Mouse (Mus musculus) cortical plate, adult 2 months (tissue): ENCODE measurements around the gene Mymx.

Experiments
- CTCF ChIP-seq: fragments of 200-500 bp; IDR thresholded peaks from 2 replicates; pipeline ENCODE4 v1.5.1; 2011; ENCODE audit warnings: mild to moderate bottlenecking, control low read depth, low read length; ENCODE audit not compliant: insufficient read depth; ENCODE audit errors: extremely low read depth
- POLR2A ChIP-seq: fragments of 200-500 bp; IDR thresholded peaks from 2 replicates; pipeline ENCODE4 v1.6.1; 2011; ENCODE audit warnings: mild to moderate bottlenecking, low read length, control low read depth; ENCODE audit not compliant: insufficient read depth; ENCODE audit errors: extremely low read depth

- TF ChIP-seq CTCF (no peak), POLR2A (no peak)
Measured at GRCm38 (mm10) chr17:45590410-45590809, 11.5 kb downstream of the Mymx start.
